Mouse (Mus musculus) layer of hippocampus, adult 2 months (tissue): ENCODE results near the gene Prg2. TPM values are rescaled to one million over a fixed set of nuclear protein-coding genes. Genes with fewer than 3 reads are reported as not detected.

ENCODE experiments used
- DNase-seq, 2 experiments: peaks; one replicate each; pipeline ENCODE4 v3.0.0; 2022; ENCODE audit warnings: low spot score in 2 of 2
- H3K27ac ChIP-seq: fragments of 200-600 bp; 2 replicates; pipeline ENCODE4 v1.8.1; 2022
- H3K4me3 ChIP-seq: fragments of 200-600 bp; 2 replicates; pipeline ENCODE4 v1.8.1; 2022; ENCODE audit warnings: mild to moderate bottlenecking
- CTCF ChIP-seq: fragments of 200-600 bp; conservative IDR thresholded peaks from 2 replicates; pipeline ENCODE4 v1.8.1; 2022; ENCODE audit warnings: antibody characterized with exemption, mild to moderate bottlenecking, moderate library complexity
- total RNA-seq, 2 experiments: library from RNA; stranded (reverse); gene quantifications; 2 replicates each; pipeline ENCODE4 v1.2.3; 2021

Prg2 gene
- total RNA-seq, 2 experiments from 2014 or later, result not detected

DNA sequence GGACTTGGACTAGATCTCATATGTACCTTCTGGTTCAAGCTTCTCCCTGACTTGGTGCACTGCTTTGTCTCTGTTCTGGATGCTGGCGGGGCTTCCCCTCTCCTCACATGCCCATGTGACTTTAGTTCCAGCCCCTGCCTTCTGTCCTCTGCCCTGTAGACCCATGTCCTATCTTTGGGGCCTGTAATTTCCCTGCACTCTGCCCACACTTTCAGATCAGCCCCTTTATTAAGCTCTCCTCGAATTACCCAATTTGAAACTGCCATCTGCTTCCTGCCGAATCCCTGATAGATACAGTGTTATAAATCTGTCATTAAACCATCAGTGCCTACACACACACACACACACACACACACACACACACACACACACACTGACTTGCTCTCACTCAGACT is 34.3 kb downstream of the Prg2 start:
- H3K4me3 ChIP-seq, result no peak overlapping the region
- DNase-seq, result peak; percentile 52 to 63
- TF ChIP-seq CTCF, result no peak
- H3K27ac ChIP-seq, result peak overlapping the region; percentile 72

DNA sequence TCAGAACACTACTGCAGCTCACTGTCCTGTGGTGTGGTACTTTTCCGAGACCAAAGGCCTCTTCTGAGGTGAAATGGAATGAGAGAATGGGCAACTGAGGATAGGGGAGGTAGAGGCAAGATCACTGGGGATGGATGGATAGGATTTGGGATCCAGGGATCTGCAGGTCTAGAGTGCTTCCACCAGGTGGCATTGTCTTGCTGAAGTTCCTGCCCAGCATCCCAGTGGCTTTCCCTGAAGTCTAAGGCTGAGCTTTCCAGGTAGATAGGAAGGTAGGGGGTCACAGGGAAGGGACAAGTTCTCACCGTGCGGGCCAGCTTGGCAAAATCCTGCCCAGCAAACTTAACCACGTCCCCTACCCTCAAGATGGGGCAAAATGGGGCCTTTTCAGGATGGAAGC is 41.8 kb downstream of the Prg2 start:
- H3K27ac ChIP-seq, result no peak overlapping the region
- peak in 1 of 2 experiments; percentile 43 for DNase-seq
- no peak overlapping the region for H3K4me3 ChIP-seq
- peak; percentile 83 for TF ChIP-seq CTCF

DNA sequence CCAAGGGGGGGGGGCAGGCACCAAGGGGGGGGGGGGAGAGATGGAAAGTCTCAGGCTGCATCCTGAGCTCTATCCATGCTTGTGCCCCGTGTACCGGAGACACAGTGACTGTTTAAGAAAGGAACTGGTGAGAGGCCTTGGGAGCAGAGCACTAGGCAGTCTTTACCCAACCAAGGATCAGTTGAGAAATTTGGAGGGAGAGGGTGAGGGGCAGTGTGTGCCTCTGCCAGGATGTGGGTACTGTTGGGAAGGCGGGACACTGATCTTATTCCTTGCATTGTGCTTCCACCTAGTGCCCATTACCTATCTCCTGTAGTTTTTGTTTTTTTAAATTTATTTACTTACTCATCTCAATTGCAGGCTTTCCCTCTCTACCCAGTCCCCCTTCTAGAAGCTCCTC is 45.9 kb downstream of the Prg2 start:
- 0 out of 2 replicates have a peak, but pooled peaks have one; percentile 17 for TF ChIP-seq CTCF
- DNase-seq, result no peak
- no peak overlapping the region for H3K4me3 ChIP-seq
- no peak overlapping the region for H3K27ac ChIP-seq

- TF ChIP-seq CTCF, result no peak
- no peak for DNase-seq
- H3K27ac ChIP-seq, result no peak overlapping the region
- no peak overlapping the region for H3K4me3 ChIP-seq
Measured at GRCm38 (mm10) chr2:85027281-85027680, 47.0 kb downstream of the Prg2 start.

GRCm38 (mm10) chr2:85029897-85030296 is 49.6 kb downstream of the Prg2 start:
- Histone ChIP-seq H3K27ac (no peak overlapping the region), H3K4me3 (no peak overlapping the region)
- DNase-seq, result no peak
- no peak for TF ChIP-seq CTCF

GRCm38 (mm10) chr2:85030989-85031388 is 50.7 kb downstream of the Prg2 start:
- TF ChIP-seq CTCF, result no peak
- no peak for DNase-seq
- H3K27ac ChIP-seq, result no peak overlapping the region

GRCm38 (mm10) chr2:85033121-85033520 is 52.9 kb downstream of the Prg2 start:
- no peak overlapping the region for H3K27ac ChIP-seq
- no peak for TF ChIP-seq CTCF
- no peak for DNase-seq
- H3K4me3 ChIP-seq, result no peak overlapping the region

More at GRCm38 (mm10) chr2:85030989-85031388, 50.7 kb downstream of the Prg2 start:
- no peak overlapping the region for H3K4me3 ChIP-seq

Other genes with a start within 250 kb of the Prg2 start
- gene Ypel4, start 246.4 kb upstream of the Prg2 start, total RNA-seq, result 10 to 100 TPM; 90.0 to 93.4 TPM
- gene Gm19426, start 236.8 kb upstream of the Prg2 start, total RNA-seq, result 1 to 10 TPM; 1.6 to 2.5 TPM
- gene Serping1, start 205.0 kb upstream of the Prg2 start, total RNA-seq, result 1 to 10 TPM; 7.4 to 8.4 TPM
- 1 to 10 TPM; 6.0 to 6.1 TPM for gene Ube2l6, start 181.6 kb upstream of the Prg2 start, total RNA-seq
- not detected for gene Smtnl1, start 157.8 kb upstream of the Prg2 start, total RNA-seq
- gene Timm10, start 153.5 kb upstream of the Prg2 start, total RNA-seq, result 10 to 100 TPM; 48.7 to 57.5 TPM
- under 1 TPM; 0.27 to 0.79 TPM for gene Slc43a1, start 141.6 kb upstream of the Prg2 start, total RNA-seq
- gene Rtn4rl2, start 93.8 kb upstream of the Prg2 start, total RNA-seq, result 10 to 100 TPM; 85.9 to 88.8 TPM
- under 1 TPM; 0.61 to 0.84 TPM for gene Slc43a3, start 43.9 kb upstream of the Prg2 start, total RNA-seq
- gene Prg3, start 7.8 kb downstream of the Prg2 start, total RNA-seq, result not detected
- gene Ssrp1, start 56.8 kb downstream of the Prg2 start, total RNA-seq, result 100 to 1,000 TPM; 125 to 132 TPM
- gene P2rx3, start 57.0 kb downstream of the Prg2 start, total RNA-seq, result 1 to 10 TPM; 2.3 to 2.4 TPM
- gene Tnks1bp1, start 67.6 kb downstream of the Prg2 start, total RNA-seq, result 100 to 1,000 TPM; 166 to 182 TPM
- 1 to 10 TPM in 1 of 2 experiments, under 1 TPM in 1; 0.42 to 1.0 TPM for gene Aplnr, start 155.8 kb downstream of the Prg2 start, total RNA-seq
- gene Lrrc55, start 216.7 kb downstream of the Prg2 start, total RNA-seq, result 10 to 100 TPM; 13.3 to 13.7 TPM